Mouse (Mus musculus): ENCODE measurements around the gene Crtap. TPM values are rescaled to one million over a fixed set of nuclear protein-coding genes. Genes with fewer than 3 reads are reported as not detected.

Gene Crtap
- 10 to 100 TPM; 12.4 to 13.8 TPM for total RNA-seq (2023)

DNA sequence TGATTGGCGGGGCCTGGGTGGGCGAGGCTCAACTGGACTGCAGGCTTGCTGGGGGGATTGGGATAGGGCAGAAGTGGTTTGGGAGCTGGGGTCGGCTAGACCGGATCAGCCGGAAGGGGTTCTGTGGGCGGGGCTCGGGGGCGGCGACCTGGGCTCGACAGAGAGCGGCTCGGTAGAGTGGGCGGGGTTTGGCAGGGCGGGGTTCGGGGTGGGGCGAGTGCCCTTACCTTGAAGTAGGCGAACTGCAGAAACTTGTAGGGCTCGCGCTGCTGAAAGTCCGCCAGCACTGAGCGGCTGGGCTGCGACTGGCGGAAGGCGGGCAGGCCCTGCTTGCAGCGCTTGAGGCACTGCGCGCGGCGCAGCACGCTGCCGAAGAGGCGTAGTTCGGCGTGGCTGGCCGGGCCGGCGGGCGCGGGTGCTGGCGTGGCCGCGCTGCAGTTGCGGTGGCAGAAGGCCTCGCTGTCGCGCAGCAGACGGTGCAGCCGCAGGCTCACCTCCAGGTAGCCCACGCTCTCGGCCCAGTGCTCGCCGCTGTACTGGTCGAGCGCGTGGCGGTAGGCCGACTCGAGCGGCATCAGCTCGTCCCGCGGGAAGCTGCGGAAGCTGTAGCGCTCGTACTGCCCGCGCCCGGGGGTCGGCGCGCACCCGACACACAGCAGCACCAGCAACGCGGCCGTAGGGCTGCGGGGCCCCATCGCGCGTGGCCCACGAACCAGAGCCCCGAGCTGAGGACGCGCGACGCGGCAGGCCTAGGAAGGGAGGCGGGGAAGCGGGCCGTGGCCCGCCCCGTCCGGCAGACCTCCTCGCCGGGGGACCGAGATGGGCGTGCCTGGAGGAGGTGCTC lies at the start of gene Crtap:
TSS of gene Crtap (minus strand) at position 771 of the 844 bp plus-strand sequence.

DNA sequence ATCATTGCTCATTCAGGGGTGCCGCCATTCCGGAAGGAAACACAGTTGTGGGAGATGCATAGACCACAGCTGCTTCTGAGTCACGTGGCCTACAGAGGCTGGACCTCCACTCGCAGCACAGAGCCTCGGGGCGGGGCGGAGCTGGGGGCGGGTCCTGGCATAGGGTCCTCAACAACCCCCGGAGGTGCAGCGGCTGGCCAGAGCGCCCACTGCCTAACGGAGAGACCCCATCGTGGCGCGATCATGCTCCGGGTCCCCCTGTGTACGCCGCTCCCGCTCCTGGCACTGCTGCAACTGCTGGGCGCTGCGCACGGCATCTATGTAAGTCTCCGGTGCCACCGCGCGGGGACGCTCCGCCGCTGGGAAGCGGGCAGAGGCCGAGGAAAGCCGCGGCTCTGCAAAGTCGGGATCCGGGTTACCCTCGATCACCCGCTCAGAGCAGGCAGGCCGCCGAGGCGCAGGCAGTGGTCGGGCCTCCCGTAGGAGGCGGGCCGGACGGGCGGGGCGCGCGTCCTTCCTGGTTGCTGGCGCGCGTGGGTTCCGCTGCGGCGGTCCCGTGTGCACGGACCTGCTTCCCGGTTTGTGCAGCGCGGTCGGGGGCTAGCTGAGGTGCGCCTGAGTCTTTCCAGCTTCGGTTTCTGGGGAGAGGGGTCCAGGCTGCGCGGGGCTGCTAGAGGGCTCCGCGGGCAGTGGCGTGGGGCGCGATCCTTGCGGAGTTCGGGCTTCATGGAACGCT lies 10.6 kb upstream of the Crtap start, which contains the start of the genes Glb1 and Tmppe:
TSS of gene Glb1 (plus strand) at position 128 of the 736 bp plus-strand sequence.
TSS of gene Tmppe (plus strand) at position 157 of the 736 bp plus-strand sequence.

DNA sequence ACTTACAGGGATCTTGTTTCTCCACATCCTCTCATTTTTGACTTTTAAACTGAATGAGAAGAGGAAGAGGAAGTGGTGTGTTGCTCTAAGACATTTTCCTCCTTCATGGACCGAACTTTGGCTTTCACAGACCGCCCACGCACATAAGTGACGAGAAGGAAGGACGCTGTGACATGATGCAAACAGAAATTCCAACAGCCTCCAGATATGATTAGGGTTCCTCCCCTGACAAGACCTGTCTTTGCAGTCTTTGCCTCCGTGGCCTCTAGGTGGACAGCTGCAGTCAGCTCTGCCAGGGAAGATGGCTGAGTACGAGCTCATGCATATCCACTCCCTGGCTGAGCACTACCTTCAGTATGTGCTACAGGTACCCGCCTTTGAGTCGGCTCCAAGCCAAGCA lies 60.6 kb downstream of the Crtap start, which contains the start of gene Bcl2a1c:
TSS of gene Bcl2a1c (plus strand) at position 281 of the 400 bp plus-strand sequence.

Other genes starting within 250 kb of the Crtap start
- not detected for gene Bcl2a1c, start 60.5 kb downstream of the Crtap start, total RNA-seq (2023)
- 10 to 100 TPM; 20.6 to 25.8 TPM for gene Glb1, start 10.4 kb upstream of the Crtap start, total RNA-seq (2023)
- 10 to 100 TPM; 19.2 to 20.5 TPM for gene Tmppe, start 10.4 kb upstream of the Crtap start, total RNA-seq (2023)
- 1 to 10 TPM; 2.8 to 4.3 TPM for gene Ccr4, start 114.2 kb upstream of the Crtap start, total RNA-seq (2023)
- gene C130032M10Rik, start 125.0 kb upstream of the Crtap start, total RNA-seq (2023): not detected
- not detected for gene Trim71, start 173.7 kb upstream of the Crtap start, total RNA-seq (2023)
- 10 to 100 TPM; 65.0 to 65.5 TPM for gene Cnot10, start 249.5 kb upstream of the Crtap start, total RNA-seq (2023)